ENCODE assay signal across 12 mouse cellular contexts in the genomic region with DNA sequence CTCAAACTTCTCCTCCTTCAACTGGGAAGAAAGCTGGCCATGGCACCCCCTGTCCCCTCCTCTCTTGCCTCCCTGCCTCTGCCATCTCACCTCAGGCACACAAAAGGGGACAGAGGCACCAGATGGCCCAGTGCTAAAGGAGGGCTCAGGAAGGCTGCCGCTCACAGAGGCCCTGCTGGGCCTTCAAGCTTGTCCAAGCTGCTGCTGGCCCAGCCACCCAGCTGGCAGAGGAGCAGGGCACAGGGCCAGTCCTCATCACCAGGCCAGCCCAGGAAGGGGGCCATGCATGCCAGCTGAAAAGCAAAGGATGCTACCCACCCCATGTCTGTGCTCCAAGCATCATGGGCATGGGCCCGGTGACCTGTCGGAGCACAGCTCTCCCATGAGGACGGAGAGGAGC. TPM values are rescaled to one million over a fixed set of nuclear protein-coding genes. Genes with fewer than 3 reads are reported as not detected.
DNase-seq lines count a peak whose midpoint lies in the region; ATAC-seq and TF ChIP-seq lines count a peak whose summit lies in the region.
"Had no signal": no experiment of that assay in that cellular context is flagged by ENCODE, and none has a peak within 500 bp of the region (broad histone marks: within the 10 kb centered on the region; RNA-seq: fewer than 3 reads in every experiment).

No protein-coding gene starts in this region.

- H3K27me3 ChIP-seq in hindbrain, embryonic 10.5 days (ENCODE audit: insufficient read depth, poor library complexity, severe bottlenecking): peaks cover 18% of the 10 kb centered on the region
- H3K27me3 ChIP-seq in hindbrain, embryonic 11.5 days (ENCODE audit: control insufficient read depth, insufficient read depth, low read length): no peaks in the 10 kb centered on the region
- H3K27me3 ChIP-seq in hindbrain, embryonic 16.5 days (replicated peaks; ENCODE audit: control insufficient read depth, insufficient read depth, low read length): no peaks in the 10 kb centered on the region

- WGBS in hindbrain, embryonic 10.5 days: 88% methylated on average over 4 of the region's 4 CpGs
- WGBS in hindbrain, embryonic 11.5 days: 91% methylated on average over 4 of the region's 4 CpGs
- 59% methylated on average over 4 of the region's 4 CpGs for WGBS in hindbrain, embryonic 16.5 days

- H3K9me3 ChIP-seq in hindbrain, embryonic 10.5 days: no peaks in the 10 kb centered on the region
- no peaks in the 10 kb centered on the region for H3K9me3 ChIP-seq in hindbrain, embryonic 11.5 days (ENCODE audit: control insufficient read depth, low read length)
- H3K9me3 ChIP-seq in hindbrain, embryonic 16.5 days (ENCODE audit: control insufficient read depth, low read length): no peaks in the 10 kb centered on the region
- H3K9me3 ChIP-seq: heart, embryonic 10.5 days had no signal

- H3K4me1 ChIP-seq in hindbrain, embryonic 10.5 days (replicated peaks): peaks cover 37% of the 10 kb centered on the region
- H3K4me1 ChIP-seq in hindbrain, embryonic 11.5 days (replicated peaks; ENCODE audit: control insufficient read depth, insufficient read depth, low read length): no peaks in the 10 kb centered on the region
- peaks cover 17% of the 10 kb centered on the region; the same call in 1 of the 2 replicates for H3K4me1 ChIP-seq in hindbrain, embryonic 16.5 days (ENCODE audit: control insufficient read depth, insufficient read depth, low read depth, low read length)

- no peak for TF ChIP-seq CTCF in brain, embryonic 14.5 days (IDR thresholded peaks at IDR 0.05; ENCODE audit: borderline replicate concordance, extremely low read depth, insufficient read depth, insufficient read length)

- DNase-seq in hindbrain, embryonic 10.5 days (ENCODE audit: low spot score): no peak
- DNase-seq in hindbrain, embryonic 11.5 days (ENCODE audit: low spot score): no peak
- DNase-seq in brain, embryonic 14.5 days (ENCODE audit: low read depth): peak; percentile 83
- DNase-seq in cerebellum, postnatal 36 days: peak; percentile 78 to 82
- no peak for DNase-seq in urinary bladder, postnatal 25 days (ENCODE audit: low spot score)
- no peak for DNase-seq in kidney, adult 11 months
- DNase-seq: kidney, adult 8-10 months; lung, adult 18-20 months; right cerebral cortex, adult 18-20 months had no signal

- TF ChIP-seq POLR2A in brain, embryonic 14.5 days (IDR thresholded peaks at IDR 0.05; ENCODE audit: borderline replicate concordance, extremely low read depth, insufficient read depth, insufficient read length, poor library complexity, severe bottlenecking): no peak

- no peak overlapping the region for H3K4me3 ChIP-seq in hindbrain, embryonic 10.5 days
- H3K4me3 ChIP-seq in hindbrain, embryonic 11.5 days (ENCODE audit: low read depth, low read length): no peak overlapping the region
- no peak overlapping the region for H3K4me3 ChIP-seq in hindbrain, embryonic 16.5 days (ENCODE audit: low read length)
- H3K4me3 ChIP-seq: heart, embryonic 10.5 days had no signal

- no peaks in the 10 kb centered on the region for H3K36me3 ChIP-seq in hindbrain, embryonic 10.5 days
- H3K36me3 ChIP-seq in hindbrain, embryonic 11.5 days (ENCODE audit: control insufficient read depth, insufficient read depth, low read length): no peaks in the 10 kb centered on the region
- H3K36me3 ChIP-seq in hindbrain, embryonic 16.5 days (ENCODE audit: control insufficient read depth, insufficient read depth, low read length): no peaks in the 10 kb centered on the region
- H3K36me3 ChIP-seq: heart, embryonic 10.5 days had no signal

- no peak overlapping the region for H3K9ac ChIP-seq in hindbrain, embryonic 11.5 days (ENCODE audit: low read depth, low read length)
- no peak overlapping the region for H3K9ac ChIP-seq in hindbrain, embryonic 16.5 days (ENCODE audit: low read depth, low read length)

- no peak for ATAC-seq in hindbrain, embryonic 11.5 days (ENCODE audit: low FRiP score)
- ATAC-seq in hindbrain, embryonic 16.5 days: peak; percentile 87
- no peak for ATAC-seq in inflammation-experienced regulatory T-cells, adult 6 months

- H3K27ac ChIP-seq in hindbrain, embryonic 10.5 days: peak overlapping the region; percentile 67; the same call in 1 of the 2 replicates
- H3K27ac ChIP-seq in hindbrain, embryonic 11.5 days (ENCODE audit: low read depth, low read length): no peak overlapping the region
- H3K27ac ChIP-seq in hindbrain, embryonic 16.5 days (ENCODE audit: low read depth, low read length): peak overlapping the region; percentile 42; the same call in 1 of the 2 replicates
- H3K27ac ChIP-seq: heart, embryonic 10.5 days had no signal

- H3K4me2 ChIP-seq in hindbrain, embryonic 11.5 days (replicated peaks; ENCODE audit: low read depth, low read length): no peak overlapping the region
- no peak overlapping the region for H3K4me2 ChIP-seq in hindbrain, embryonic 16.5 days (ENCODE audit: low read length)

RNA-seq across cellular contexts. Expression of gene Ier5, which starts 36.5 kb away (rescaled TPM):
- polyA plus RNA-seq in hindbrain, embryonic 10.5 days (2016; fragmentation: Nextera tagmentation; extraction: Ambion mirVana): 4.1 and 7.0 TPM in 2 replicates
- polyA plus RNA-seq in hindbrain, embryonic 11.5 days (2014; fragmentation: Nextera tagmentation; extraction: Ambion mirVana): 12.7 and 17.1 TPM in 2 replicates
- 34.8 and 52.4 TPM in 2 replicates for polyA plus RNA-seq in brain, embryonic 14.5 days (2012; rRNA removed)
- polyA plus RNA-seq in hindbrain, embryonic 16.5 days (2015; fragmentation: Nextera tagmentation; extraction: Ambion mirVana): 4.5 and 5.5 TPM in 2 replicates
- polyA plus RNA-seq in inflammation-experienced regulatory T-cells, adult 6 months (2017; shearing (Covaris generic)): 10 to 100 TPM in 1 of 3 experiments, 1 to 10 TPM in 2; 6.6 to 12.8 (median 7.5) TPM

Comparison
In these comparisons a context has a peak if more than half of its experiments do, and no peak if none do; other contexts are left out.
1. DNase-seq: peak in brain, embryonic 14.5 days (single experiment) and cerebellum, postnatal 36 days (2 of 2); none in hindbrain, embryonic 10.5 days (single experiment), hindbrain, embryonic 11.5 days (single experiment), urinary bladder, postnatal 25 days (single experiment) and kidney, adult 11 months (single experiment).